Mouse (Mus musculus) liver, postnatal 0 days (tissue): ENCODE data around the gene Tm4sf5. TPM values are rescaled to one million over a fixed set of nuclear protein-coding genes. Genes with fewer than 3 reads are reported as not detected.

Experiments
- ATAC-seq: fragments of 200-750 bp; cut with Nextera tagmentation; 2 replicates; pipeline ENCODE4 v1.8.0; 2017; ENCODE audit warnings: mild to moderate bottlenecking, moderate library complexity
- DNase-seq: peaks from one replicate; pipeline ENCODE4 v3.0.0-alpha.2; 2016
- H3K27ac ChIP-seq: fragments of 300-500 bp; sonication (generic); 2 replicates; pipeline ENCODE4 v1.5.1; 2014; ENCODE audit warnings: antibody characterized with exemption, moderate library complexity, mild to moderate bottlenecking, low read depth
- H3K27me3 ChIP-seq: fragments of 300-500 bp; sonication (generic); 2 replicates; pipeline ENCODE4 v1.6.1; 2014; ENCODE audit warnings: low read length, control low read depth, mixed read lengths; ENCODE audit not compliant: insufficient read depth
- H3K36me3 ChIP-seq: fragments of 300-500 bp; sonication (generic); replicated peaks from 2 replicates; pipeline ENCODE4 v1.6.1; 2014; ENCODE audit warnings: mild to moderate bottlenecking, control low read depth, low read length, moderate library complexity, mixed read lengths; ENCODE audit not compliant: insufficient read depth
- H3K4me1 ChIP-seq: fragments of 300-500 bp; sonication (generic); 2 replicates; pipeline ENCODE4 v1.6.1; 2014; ENCODE audit warnings: antibody characterized with exemption, mild to moderate bottlenecking, control low read depth; ENCODE audit not compliant: insufficient read depth
- H3K4me2 ChIP-seq: fragments of 300-500 bp; sonication (generic); 2 replicates; pipeline ENCODE4 v1.6.1; 2014; ENCODE audit warnings: low read depth, mild to moderate bottlenecking, low read length, moderate library complexity, mixed read lengths
- H3K4me3 ChIP-seq: fragments of 300-500 bp; sonication (generic); 2 replicates; pipeline ENCODE4 v1.5.1; 2014; ENCODE audit warnings: low read depth, low read length
- H3K9ac ChIP-seq: fragments of 300-500 bp; sonication (generic); replicated peaks from 2 replicates; pipeline ENCODE4 v1.6.1; 2014; ENCODE audit warnings: mild to moderate bottlenecking, moderate library complexity
- H3K9me3 ChIP-seq: fragments of 300-500 bp; sonication (generic); 2 replicates; pipeline ENCODE4 v1.6.1; 2016; ENCODE audit warnings: mild to moderate bottlenecking, control low read depth, low read length, mixed read lengths
- CTCF ChIP-seq: sonication (generic); IDR thresholded peaks from 2 replicates; pipeline ENCODE4 v1.5.1; 2016; ENCODE audit warnings: antibody characterized with exemption, low read depth
- EP300 ChIP-seq: IDR thresholded peaks from 2 replicates; pipeline ENCODE4 v1.6.1; 2016; ENCODE audit warnings: antibody characterized with exemption, low read depth, mild to moderate bottlenecking
- WGBS: fragments of 180-500 bp; shearing (Covaris S2); extraction: QIAGEN DNeasy Blood & Tissue Kit; methylation state at CpG from one replicate; pipeline ENCODE4 v1.1.7; 2014; ENCODE audit not compliant: insufficient replicate concordance; 5-methylcytosine and 5-hydroxymethylcytosine counted together
- polyA plus RNA-seq: library from polyadenylated mRNA; unstranded; fragments of >200 nt; fragmentation: Nextera tagmentation; extraction: Ambion mirVana; gene quantifications from 2 replicates; pipeline ENCODE4 v1.2.1, GENCODE M21; 2015

The Tm4sf5 gene
- polyA plus RNA-seq, 1 experiment from 2014 or later = 1.7 TPM

- Histone ChIP-seq H3K4me2 (no peak overlapping the region), H3K4me1 (0 out of 2 replicates have a peak, but pooled peaks cover 1% of the 10 kb centered on the region), H3K9ac (no peak overlapping the region), H3K9me3 (no peaks in the 10 kb centered on the region), H3K36me3 (no peaks in the 10 kb centered on the region), H3K27ac (no peak overlapping the region), H3K4me3 (no peak overlapping the region), H3K27me3 (no peaks in the 10 kb centered on the region)
- ATAC-seq (no peak), DNase-seq (no peak)
- 69% methylated on average over 11 of the region's 11 CpGs for WGBS
- TF ChIP-seq CTCF (no peak), EP300 (no peak)
Observed at GRCm38 (mm10) chr11:70513520-70513919, 8.5 kb downstream of the Tm4sf5 start.

GRCm38 (mm10) chr11:70514288-70514687 is 9.2 kb downstream of the Tm4sf5 start, which contains the start of gene Vmo1:
Gene Vmo1, minus strand, starts transcription at chr11:70514616.
- DNase-seq (no peak), ATAC-seq (no peak)
- Histone ChIP-seq H3K27ac (no peak within 1 kb of the TSS), H3K36me3 (no peaks in the 10 kb centered on the region), H3K9me3 (no peaks in the 10 kb centered on the region), H3K9ac (no peak within 1 kb of the TSS), H3K4me2 (no peak within 1 kb of the TSS), H3K4me3 (no peak within 1 kb of the TSS), H3K27me3 (no peaks in the 10 kb centered on the region), H3K4me1 (0 out of 2 replicates have a peak, but pooled peaks cover 3% of the 10 kb centered on the region)
- 73% methylated on average over 7 of the region's 7 CpGs for WGBS
- TF ChIP-seq CTCF (no peak), EP300 (no peak)

DNA sequence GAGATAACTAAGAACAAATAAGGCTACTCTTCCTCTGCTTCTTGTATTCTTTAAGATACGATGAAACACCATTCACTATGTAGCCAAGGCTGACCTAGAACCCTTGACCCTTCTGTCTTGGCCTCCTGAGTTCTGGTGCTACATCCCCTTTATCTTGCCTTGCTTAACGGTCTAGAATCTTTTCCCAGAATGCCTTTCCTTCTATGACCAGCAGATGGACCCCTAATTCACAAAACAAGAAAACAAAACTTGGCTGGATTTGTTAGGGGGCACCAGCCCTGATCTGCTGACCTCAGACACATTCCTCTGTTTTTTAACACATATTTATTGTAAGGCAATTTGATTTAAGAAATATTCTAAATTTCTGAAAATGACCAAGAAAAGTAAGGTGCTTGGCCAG is 11.3 kb downstream of the Tm4sf5 start:
- ATAC-seq (no peak), DNase-seq (no peak)
- Histone ChIP-seq H3K27ac (no peak overlapping the region), H3K4me1 (peaks cover 8% of the 10 kb centered on the region), H3K9ac (no peak overlapping the region), H3K27me3 (no peaks in the 10 kb centered on the region), H3K4me3 (no peak overlapping the region), H3K9me3 (no peaks in the 10 kb centered on the region), H3K36me3 (no peaks in the 10 kb centered on the region), H3K4me2 (no peak overlapping the region)
- TF ChIP-seq EP300 = no peak
- TF ChIP-seq CTCF = peak; percentile 74
- 20% methylated on average over 2 of the region's 2 CpGs for WGBS

- no peak overlapping the region for H3K4me3 ChIP-seq
- TF ChIP-seq CTCF = no peak
- no peak for TF ChIP-seq EP300
- ATAC-seq = no peak
Observed at GRCm38 (mm10) chr11:70518436-70518835, 13.4 kb downstream of the Tm4sf5 start.

DNA sequence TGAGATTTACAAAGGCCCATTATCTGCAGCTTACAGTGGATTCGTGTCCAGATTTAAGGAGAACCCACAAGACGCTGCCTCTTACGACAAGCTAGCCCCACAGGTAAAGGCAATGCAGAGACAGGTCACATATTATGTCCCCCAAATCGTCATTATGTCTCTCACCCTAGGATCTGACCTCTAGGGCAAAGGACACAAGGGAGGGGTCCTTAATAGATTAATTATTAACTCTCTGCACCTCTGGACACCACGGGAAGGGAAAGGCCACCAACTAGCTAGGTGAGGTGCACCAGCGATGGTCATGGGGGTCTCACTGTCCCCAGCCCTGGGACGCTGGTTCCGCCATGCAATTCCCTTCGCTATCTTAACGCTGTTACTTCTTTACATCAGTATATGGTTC is 13.9 kb downstream of the Tm4sf5 start, which contains the start of gene Gltpd2:
TSS of gene Gltpd2 (plus strand) at position 274 of the 400 bp plus-strand sequence.
- H3K9ac ChIP-seq = peak within 1 kb of the TSS; percentile 49
- H3K27me3 ChIP-seq = no peaks in the 10 kb centered on the region
- peak within 1 kb of the TSS; percentile 62 for H3K27ac ChIP-seq
- H3K4me2 ChIP-seq = peak within 1 kb of the TSS; percentile 59
- no peaks in the 10 kb centered on the region for H3K36me3 ChIP-seq
- ATAC-seq = peak; percentile 64; the same call in 1 of the 2 replicates
- 65% methylated on average over 10 of the region's 10 CpGs for WGBS
- H3K4me3 ChIP-seq = peak within 1 kb of the TSS; percentile 25
- no peak for TF ChIP-seq EP300
- no peak for TF ChIP-seq CTCF
- DNase-seq = peak; percentile 24
- peaks cover 8% of the 10 kb centered on the region for H3K4me1 ChIP-seq
- no peaks in the 10 kb centered on the region for H3K9me3 ChIP-seq

More at GRCm38 (mm10) chr11:70518436-70518835, 13.4 kb downstream of the Tm4sf5 start:
- no peaks in the 10 kb centered on the region for H3K36me3 ChIP-seq
- no peaks in the 10 kb centered on the region for H3K9me3 ChIP-seq
- no peak overlapping the region for H3K9ac ChIP-seq
- H3K4me1 ChIP-seq = peaks cover 8% of the 10 kb centered on the region
- DNase-seq = no peak
- peak overlapping the region; percentile 59 for H3K4me2 ChIP-seq
- WGBS = 33% methylated on average over 1 of the region's 1 CpGs
- no peaks in the 10 kb centered on the region for H3K27me3 ChIP-seq
- peak overlapping the region; percentile 62 for H3K27ac ChIP-seq

GRCm38 (mm10) chr11:70520178-70520769 is 15.2 kb downstream of the Tm4sf5 start:
- DNase-seq (peak; percentile 40), ATAC-seq (peak; percentile 7; the same call in 1 of the 2 replicates)
- no peaks in the 10 kb centered on the region for H3K9me3 ChIP-seq
- H3K4me2 ChIP-seq = peak overlapping the region; percentile 59
- H3K4me3 ChIP-seq = peak overlapping the region; percentile 25
- TF ChIP-seq CTCF (0 out of 2 replicates have a peak, but pooled peaks have one; percentile 20), EP300 (no peak)
- no peaks in the 10 kb centered on the region for H3K36me3 ChIP-seq
- H3K4me1 ChIP-seq = peaks cover 8% of the 10 kb centered on the region
- H3K27me3 ChIP-seq = no peaks in the 10 kb centered on the region
- H3K9ac ChIP-seq = peak overlapping the region; percentile 49
- WGBS = 31% methylated on average over 40 of the region's 41 CpGs
- peak overlapping the region; percentile 62 for H3K27ac ChIP-seq
